Mouse (Mus musculus): ENCODE results near the gene Nckap1. TPM values are rescaled to one million over a fixed set of nuclear protein-coding genes. Genes with fewer than 3 reads are reported as not detected.
A peak's percentile ranks its signal among the peaks of the same experiment; 100 is the strongest.

Gene Nckap1
- polyA plus RNA-seq, 1 experiment: 0.08 TPM

- Histone ChIP-seq H3K36me3 (ENCODE audit: control insufficient read depth) (no peaks in the 10 kb centered on the region), H3K4me1 (ENCODE audit: control insufficient read depth) (no peaks in the 10 kb centered on the region)
Observed at GRCm38 (mm10) chr2:80602756-80603155, 21.6 kb upstream of the Nckap1 start.

GRCm38 (mm10) chr2:80600611-80601010, 19.4 kb upstream of the Nckap1 start:
- Histone ChIP-seq H3K4me3 (replicated peaks) (no peak overlapping the region), H3K9me3 (ENCODE audit: control insufficient read depth, low read length) (no peaks in the 10 kb centered on the region), H3K27me3 (ENCODE audit: control insufficient read depth) (no peaks in the 10 kb centered on the region; the same call in 1 of the 2 replicates), H3K4me1 (ENCODE audit: control insufficient read depth) (peaks cover 3% of the 10 kb centered on the region), H3K36me3 (ENCODE audit: control insufficient read depth) (no peaks in the 10 kb centered on the region)
- TF ChIP-seq GATA1 (IDR thresholded peaks at IDR 0.05; ENCODE audit: low read length): no peak
- TF ChIP-seq TAL1 (IDR thresholded peaks at IDR 0.05; ENCODE audit: low read length): no peak

More at GRCm38 (mm10) chr2:80602756-80603155, 21.6 kb upstream of the Nckap1 start:
- TF ChIP-seq GATA1 (IDR thresholded peaks at IDR 0.05; ENCODE audit: low read length) (no peak), TAL1 (IDR thresholded peaks at IDR 0.05; ENCODE audit: low read length) (no peak)
- H3K27me3 ChIP-seq (ENCODE audit: control insufficient read depth): no peaks in the 10 kb centered on the region; the same call in 1 of the 2 replicates
- H3K9me3 ChIP-seq (ENCODE audit: control insufficient read depth, low read length): no peaks in the 10 kb centered on the region
- no peak overlapping the region for H3K4me3 ChIP-seq (replicated peaks)

GRCm38 (mm10) chr2:80599850-80600249, 18.7 kb upstream of the Nckap1 start:
- H3K27me3 ChIP-seq (ENCODE audit: control insufficient read depth): no peaks in the 10 kb centered on the region; the same call in 1 of the 2 replicates
- TF ChIP-seq TAL1 (IDR thresholded peaks at IDR 0.05; ENCODE audit: low read length): no peak
- TF ChIP-seq GATA1 (IDR thresholded peaks at IDR 0.05; ENCODE audit: low read length): no peak
- peaks cover 3% of the 10 kb centered on the region for H3K4me1 ChIP-seq (ENCODE audit: control insufficient read depth)

GRCm38 (mm10) chr2:80596960-80597359, 15.8 kb upstream of the Nckap1 start:
- H3K27me3 ChIP-seq (ENCODE audit: control insufficient read depth): peaks cover 2% of the 10 kb centered on the region; the same call in 1 of the 2 replicates
- no peaks in the 10 kb centered on the region for H3K9me3 ChIP-seq (ENCODE audit: control insufficient read depth, low read length)
- H3K4me1 ChIP-seq (ENCODE audit: control insufficient read depth): peaks cover 3% of the 10 kb centered on the region
- no peaks in the 10 kb centered on the region for H3K36me3 ChIP-seq (ENCODE audit: control insufficient read depth)
- TF ChIP-seq GATA1 (IDR thresholded peaks at IDR 0.05; ENCODE audit: low read length) (no peak), TAL1 (IDR thresholded peaks at IDR 0.05; ENCODE audit: low read length) (no peak)
- H3K4me3 ChIP-seq (replicated peaks): no peak overlapping the region

More at GRCm38 (mm10) chr2:80599850-80600249, 18.7 kb upstream of the Nckap1 start:
- H3K4me3 ChIP-seq (replicated peaks): no peak overlapping the region
- no peaks in the 10 kb centered on the region for H3K36me3 ChIP-seq (ENCODE audit: control insufficient read depth)
- H3K9me3 ChIP-seq (ENCODE audit: control insufficient read depth, low read length): no peaks in the 10 kb centered on the region

- Histone ChIP-seq H3K4me3 (replicated peaks) (no peak overlapping the region), H3K4me1 (ENCODE audit: control insufficient read depth) (peaks cover 3% of the 10 kb centered on the region), H3K9me3 (ENCODE audit: control insufficient read depth, low read length) (no peaks in the 10 kb centered on the region), H3K36me3 (ENCODE audit: control insufficient read depth) (no peaks in the 10 kb centered on the region), H3K27me3 (ENCODE audit: control insufficient read depth) (peaks cover 2% of the 10 kb centered on the region; the same call in 1 of the 2 replicates)
- TF ChIP-seq TAL1 (IDR thresholded peaks at IDR 0.05; ENCODE audit: low read length) (no peak), GATA1 (IDR thresholded peaks at IDR 0.05; ENCODE audit: low read length) (no peak)
Observed at GRCm38 (mm10) chr2:80594215-80594918, 13.2 kb upstream of the Nckap1 start.

GRCm38 (mm10) chr2:80582356-80582755, 1.2 kb upstream of the Nckap1 start:
- Histone ChIP-seq H3K9me3 (ENCODE audit: control insufficient read depth, low read length) (no peaks in the 10 kb centered on the region), H3K4me1 (ENCODE audit: control insufficient read depth) (peaks cover 25% of the 10 kb centered on the region), H3K4me3 (replicated peaks) (no peak overlapping the region), H3K36me3 (ENCODE audit: control insufficient read depth) (no peaks in the 10 kb centered on the region), H3K27me3 (ENCODE audit: control insufficient read depth) (peaks cover 5% of the 10 kb centered on the region)
- TF ChIP-seq TAL1 (IDR thresholded peaks at IDR 0.05; ENCODE audit: low read length) (no peak), GATA1 (IDR thresholded peaks at IDR 0.05; ENCODE audit: low read length) (no peak)

GRCm38 (mm10) chr2:80580311-80580961, 744 bp downstream of the Nckap1 start:
- Histone ChIP-seq H3K36me3 (ENCODE audit: control insufficient read depth) (peaks cover 3% of the 10 kb centered on the region; the same call in 1 of the 2 replicates), H3K27me3 (ENCODE audit: control insufficient read depth) (peaks cover 5% of the 10 kb centered on the region), H3K4me3 (replicated peaks) (peak overlapping the region; percentile 92), H3K9me3 (ENCODE audit: control insufficient read depth, low read length) (no peaks in the 10 kb centered on the region), H3K4me1 (ENCODE audit: control insufficient read depth) (peaks cover 25% of the 10 kb centered on the region)
- TF ChIP-seq GATA1 (IDR thresholded peaks at IDR 0.05; ENCODE audit: low read length) (no peak), TAL1 (IDR thresholded peaks at IDR 0.05; ENCODE audit: low read length) (no peak)

GRCm38 (mm10) chr2:80579253-80579891, 1.8 kb downstream of the Nckap1 start:
- H3K9me3 ChIP-seq (ENCODE audit: control insufficient read depth, low read length): no peaks in the 10 kb centered on the region
- H3K4me3 ChIP-seq (replicated peaks): peak overlapping the region; percentile 92
- peaks cover 25% of the 10 kb centered on the region for H3K4me1 ChIP-seq (ENCODE audit: control insufficient read depth)
- no peak for TF ChIP-seq TAL1 (IDR thresholded peaks at IDR 0.05; ENCODE audit: low read length)
- no peak for TF ChIP-seq GATA1 (IDR thresholded peaks at IDR 0.05; ENCODE audit: low read length)
- H3K36me3 ChIP-seq (ENCODE audit: control insufficient read depth): peaks cover 3% of the 10 kb centered on the region; the same call in 1 of the 2 replicates
- peaks cover 5% of the 10 kb centered on the region for H3K27me3 ChIP-seq (ENCODE audit: control insufficient read depth)

- Histone ChIP-seq H3K9me3 (ENCODE audit: control insufficient read depth, low read length) (no peaks in the 10 kb centered on the region), H3K27me3 (ENCODE audit: control insufficient read depth) (peaks cover 5% of the 10 kb centered on the region), H3K4me1 (ENCODE audit: control insufficient read depth) (peaks cover 27% of the 10 kb centered on the region), H3K4me3 (replicated peaks) (no peak overlapping the region), H3K36me3 (ENCODE audit: control insufficient read depth) (peaks cover 3% of the 10 kb centered on the region; the same call in 1 of the 2 replicates)
- TF ChIP-seq GATA1 (IDR thresholded peaks at IDR 0.05; ENCODE audit: low read length) (no peak), TAL1 (IDR thresholded peaks at IDR 0.05; ENCODE audit: low read length) (no peak)
Observed at GRCm38 (mm10) chr2:80577286-80577685, 3.9 kb downstream of the Nckap1 start.
